Mouse (Mus musculus): ENCODE measurements around the gene Sycp2l. TPM values are rescaled to one million over a fixed set of nuclear protein-coding genes. Genes with fewer than 3 reads are reported as not detected.

Gene Sycp2l
- total RNA-seq (2023), result not detected

GRCm38 (mm10) chr13:41113940-41114339 is at the start of gene Sycp2l:
TSS of gene Sycp2l (plus strand) at chr13:41114307.

GRCm38 (mm10) chr13:41079421-41079780 is 34.7 kb upstream of the Sycp2l start, which contains the start of gene Mak:
TSS of gene Mak (minus strand) at chr13:41079706.

GRCm38 (mm10) chr13:41110935-41111334 is 3.2 kb upstream of the Sycp2l start, which contains the start of gene Gcm2:
TSS of gene Gcm2 (minus strand) at chr13:41111035.

DNA sequence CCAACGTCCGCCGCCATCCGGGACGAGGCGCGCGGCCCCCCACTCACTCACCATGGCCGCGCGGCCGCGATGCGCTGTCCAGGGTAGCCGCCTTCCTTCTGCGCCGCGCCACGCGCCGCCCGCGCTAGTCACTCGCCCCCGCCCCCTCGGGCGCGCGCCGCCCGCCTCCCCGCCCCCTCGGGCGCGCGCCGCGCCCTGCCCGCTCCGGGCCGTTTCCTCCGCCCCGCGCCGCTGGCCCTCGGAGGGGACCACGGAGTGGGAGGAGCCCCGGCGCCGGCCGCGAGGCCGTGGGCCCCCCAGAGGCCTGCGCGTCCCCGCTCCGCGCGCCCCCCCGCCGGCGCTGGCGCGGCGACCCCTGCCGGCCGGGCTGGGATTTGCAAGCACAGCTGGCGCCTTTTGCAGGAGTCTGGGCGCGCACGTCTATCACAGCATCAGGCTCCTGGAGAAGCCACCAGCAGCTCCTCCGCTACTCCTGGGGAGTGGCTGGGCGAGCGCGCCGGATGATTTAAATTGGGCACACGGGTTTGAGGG is 106.3 kb downstream of the Sycp2l start, which contains the start of gene Elovl2:
Gene Elovl2, minus strand, starts transcription at position 102 of the 531 bp plus-strand sequence.

Other genes starting within 250 kb of the Sycp2l start
- 10 to 100 TPM; 47.2 to 49.5 TPM for gene Pak1ip1, start 113.3 kb upstream of the Sycp2l start, total RNA-seq (2023)
- gene Tmem14c, start 98.0 kb upstream of the Sycp2l start, total RNA-seq (2023), result 100 to 1,000 TPM in 1 of 2 experiments, 10 to 100 TPM in 1; 84.6 to 105 TPM
- gene Mak, start 34.6 kb upstream of the Sycp2l start, total RNA-seq (2023), result under 1 TPM in 1 of 2 experiments, not detected in 1; 0.75 TPM
- gene Gcm2, start 3.3 kb upstream of the Sycp2l start, total RNA-seq (2023), result not detected
- gene Elovl2, start 106.1 kb downstream of the Sycp2l start, total RNA-seq (2023), result not detected
- 1 to 10 TPM; 4.6 to 4.8 TPM for gene Smim13, start 135.5 kb downstream of the Sycp2l start, total RNA-seq (2023)
- gene Gm17364, start 159.7 kb downstream of the Sycp2l start, total RNA-seq (2023), result not detected

Measured in neutrophil, adult 59 days (primary cell).